Mouse (Mus musculus) kidney, postnatal 0 days (tissue): ENCODE measurements at regions not wholly inside any gene's neighbourhood (a gene's known extent, or its start where the extent isn't known, plus 50 kb on each side); places are given as distances from the start of the nearest gene placed in this dataset.

Source experiments
- ATAC-seq: fragments of 200-750 bp; cut with Nextera tagmentation; replicated peaks from 2 replicates; pipeline ENCODE4 v1.8.0; 2017; ENCODE audit warnings: low read depth, moderate number of reproducible peaks, moderate TSS enrichment, moderate library complexity; ENCODE audit not compliant: low FRiP score
- DNase-seq: peaks from one replicate; pipeline ENCODE4 v3.0.0-alpha.2; 2016; ENCODE audit warnings: low spot score
- H3K27ac ChIP-seq: fragments of 300-500 bp; sonication (generic); 2 replicates; pipeline ENCODE4 v1.5.1; 2014; ENCODE audit warnings: mild to moderate bottlenecking
- H3K27me3 ChIP-seq: fragments of 300-500 bp; sonication (generic); 2 replicates; pipeline ENCODE4 v1.6.1; 2014; ENCODE audit warnings: low read length, mixed read lengths; ENCODE audit not compliant: insufficient read depth
- H3K36me3 ChIP-seq: fragments of 300-500 bp; sonication (generic); 2 replicates; pipeline ENCODE4 v1.6.1; 2014; ENCODE audit warnings: low read length, mixed read lengths; ENCODE audit not compliant: insufficient read depth
- H3K4me1 ChIP-seq: fragments of 300-500 bp; sonication (generic); replicated peaks from 2 replicates; pipeline ENCODE4 v1.6.1; 2014; ENCODE audit warnings: antibody characterized with exemption, low read length, mixed read lengths; ENCODE audit not compliant: insufficient read depth
- H3K4me2 ChIP-seq: fragments of 300-500 bp; sonication (generic); 2 replicates; pipeline ENCODE4 v1.6.1; 2014; ENCODE audit warnings: mild to moderate bottlenecking, low read length, moderate library complexity, mixed read lengths
- H3K4me3 ChIP-seq: fragments of 300-500 bp; sonication (generic); replicated peaks from 2 replicates; pipeline ENCODE4 v1.5.1; 2014; ENCODE audit warnings: low read depth, low read length
- H3K9ac ChIP-seq: fragments of 300-500 bp; sonication (generic); 2 replicates; pipeline ENCODE4 v1.6.1; 2014; ENCODE audit warnings: low read depth, low read length
- H3K9me3 ChIP-seq: fragments of 300-500 bp; sonication (generic); replicated peaks from 2 replicates; pipeline ENCODE4 v1.6.1; 2016; ENCODE audit warnings: low read length, inconsistent platforms, mixed read lengths
- CTCF ChIP-seq: IDR thresholded peaks from 2 replicates; pipeline ENCODE4 v1.5.1; 2016; ENCODE audit warnings: antibody characterized with exemption, low read depth, mild to moderate bottlenecking, moderate library complexity
- WGBS: fragments of 180-500 bp; shearing (Covaris S2); extraction: QIAGEN DNeasy Blood & Tissue Kit; methylation state at CpG from one replicate; pipeline ENCODE4 v1.1.7; 2014; 5-methylcytosine and 5-hydroxymethylcytosine counted together

DNA sequence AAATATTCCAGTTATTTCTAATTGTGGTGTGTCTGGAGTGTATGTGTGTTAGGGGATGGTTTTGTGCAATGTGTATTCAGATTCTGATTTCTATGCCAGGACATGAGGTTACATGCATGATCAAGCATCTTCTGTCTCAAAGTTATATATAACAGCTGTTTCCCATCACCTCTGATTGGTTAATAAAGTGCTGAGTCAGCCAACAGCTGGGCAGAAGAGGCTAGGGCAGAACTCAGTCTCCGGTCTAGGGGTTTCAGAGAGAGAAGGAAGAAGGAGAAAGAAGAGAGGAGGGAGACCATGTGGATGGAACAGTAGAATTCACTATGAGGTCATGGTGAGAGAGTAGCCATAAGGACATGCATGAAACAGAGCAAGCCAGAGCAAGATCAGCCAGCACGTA is 1295.8 kb downstream of the Dnajb9 start:
- no peak overlapping the region for H3K9ac ChIP-seq
- no peaks in the 10 kb centered on the region for H3K9me3 ChIP-seq
- no peak overlapping the region for H3K4me2 ChIP-seq
- DNase-seq (no peak), ATAC-seq (no peak)
- H3K4me1 ChIP-seq, result no peaks in the 10 kb centered on the region
- no peaks in the 10 kb centered on the region for H3K27me3 ChIP-seq
- H3K4me3 ChIP-seq, result no peak overlapping the region
- no peaks in the 10 kb centered on the region for H3K36me3 ChIP-seq
- no peak overlapping the region for H3K27ac ChIP-seq
- no peak for TF ChIP-seq CTCF
- 71% methylated on average over 2 of the region's 2 CpGs for WGBS
